Mouse (Mus musculus) T-cell, adult 2 months (primary cell): ENCODE measurements around the gene Nek8.

Experiments used
- DNase-seq: peaks from one replicate; pipeline ENCODE4 v3.0.0; 2022; ENCODE audit warnings: low spot score

Nek8 gene

DNA sequence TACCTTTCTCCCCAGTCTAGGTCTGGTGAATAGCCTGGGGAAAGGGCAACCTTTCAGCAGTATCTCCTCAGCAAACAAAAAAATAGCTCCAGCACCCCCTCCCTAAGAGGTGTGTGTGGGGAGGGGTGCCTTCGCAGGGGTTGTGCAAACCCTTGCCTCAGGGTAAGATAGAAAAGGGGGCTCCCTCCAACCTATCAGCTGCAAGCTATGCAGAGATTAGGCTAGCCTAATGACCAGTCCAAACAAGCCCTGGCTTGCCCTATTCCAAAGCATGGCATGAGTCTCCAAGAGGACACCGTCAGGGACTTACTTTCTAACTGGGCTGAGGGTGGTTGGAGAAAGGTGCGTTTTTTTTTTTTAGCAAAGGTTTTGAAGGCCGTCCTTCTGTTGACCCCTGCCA lies 10.3 kb downstream of the Nek8 start:
- no peak for DNase-seq

GRCm38 (mm10) chr11:78165761-78166109 lies 10.7 kb downstream of the Nek8 start:
- no peak for DNase-seq

DNA sequence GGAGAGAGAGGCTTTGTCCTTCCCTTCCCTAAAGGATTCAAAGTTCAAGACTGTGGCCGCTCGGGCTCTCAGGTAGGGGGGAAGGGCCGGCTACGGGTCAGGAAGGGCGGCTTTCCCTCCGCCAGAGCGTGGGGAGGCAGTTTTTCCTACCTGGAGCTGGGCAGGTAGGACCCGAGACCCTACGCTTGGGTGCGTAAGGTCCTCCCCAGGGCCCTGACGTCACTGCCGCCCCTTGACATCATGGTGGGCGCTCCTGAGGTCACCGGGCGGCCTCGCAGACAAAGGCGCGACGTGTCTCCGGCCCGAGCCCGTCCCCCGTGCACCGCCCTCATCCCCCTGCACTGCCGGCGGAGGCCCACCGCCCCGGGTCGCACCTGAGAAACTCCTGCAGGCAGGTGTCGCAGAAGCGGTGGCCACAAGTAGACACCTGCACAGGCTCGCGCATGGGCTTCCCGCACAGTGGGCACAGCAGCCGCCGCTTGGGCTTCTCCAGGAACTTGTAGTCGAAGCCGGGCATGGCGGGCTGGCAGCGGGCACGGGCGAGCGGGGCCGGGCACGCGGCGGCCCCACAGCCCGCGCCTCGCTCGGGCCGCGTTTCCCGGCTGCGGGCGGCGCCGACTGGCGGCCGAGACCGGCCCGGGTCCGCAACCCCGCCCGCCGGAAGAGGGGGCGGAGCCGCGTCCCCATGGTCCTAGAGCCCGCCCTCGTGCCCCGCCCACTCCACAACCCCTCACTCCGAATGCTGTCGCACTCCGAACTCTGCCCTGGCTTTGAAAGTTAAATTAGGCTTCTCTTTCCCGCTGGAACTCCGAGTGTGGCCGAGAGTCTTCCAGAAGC lies 11.3 kb downstream of the Nek8 start, which contains the start of gene Traf4:
Gene Traf4, minus strand, starts transcription at position 666 of the 837 bp plus-strand sequence.
- peak; percentile 75 for DNase-seq

GRCm38 (mm10) chr11:78164604-78164923 lies 11.9 kb downstream of the Nek8 start:
- DNase-seq: no peak

DNA sequence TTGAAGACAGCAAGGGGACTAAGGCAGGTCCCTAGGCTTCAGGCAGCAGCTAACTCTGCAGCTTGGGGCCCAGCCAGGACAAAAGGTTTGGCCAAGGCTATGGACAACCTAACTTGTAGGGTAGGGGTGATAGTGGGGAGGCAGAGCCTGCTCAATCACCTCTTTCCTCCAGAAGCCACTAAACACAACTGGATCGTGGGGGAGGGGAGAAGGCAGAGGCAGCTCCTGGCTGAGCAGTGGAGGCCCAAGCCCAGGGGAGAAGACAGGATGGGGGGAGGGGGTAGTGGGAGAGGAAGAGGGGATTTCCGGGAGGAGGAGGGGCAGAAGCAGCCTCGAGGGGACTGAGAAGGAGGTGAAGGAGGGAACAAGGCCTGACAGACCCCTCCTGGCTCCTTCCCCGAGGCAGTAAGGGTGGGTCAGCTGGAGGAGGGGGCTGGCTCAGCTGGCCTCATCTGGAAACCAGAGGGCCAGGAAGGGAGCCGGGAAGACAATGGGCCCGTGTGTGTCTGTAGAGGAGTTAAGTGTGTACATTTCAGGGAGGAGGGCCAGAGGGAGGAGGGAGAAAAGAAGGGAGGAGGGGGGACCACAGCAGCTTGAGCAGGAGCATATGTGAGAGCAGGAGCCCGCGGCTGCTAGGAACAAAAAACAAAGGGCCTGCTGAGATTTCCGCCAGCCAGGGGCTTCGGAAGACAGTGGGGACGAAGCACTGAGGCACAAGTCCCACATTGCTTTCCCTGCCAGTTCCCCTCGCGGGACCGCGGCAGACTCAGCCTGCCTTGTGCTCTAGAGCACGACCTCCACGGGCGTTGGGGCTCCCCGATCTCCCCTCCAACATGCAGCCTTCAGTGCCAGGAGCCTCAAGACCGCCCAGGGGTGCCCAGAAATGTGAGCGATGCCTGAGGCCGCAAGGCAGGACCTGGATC lies 12.5 kb downstream of the Nek8 start:
- DNase-seq: peak; percentile 27

GRCm38 (mm10) chr11:78163045-78163444 lies 13.4 kb downstream of the Nek8 start:
- no peak for DNase-seq

DNA sequence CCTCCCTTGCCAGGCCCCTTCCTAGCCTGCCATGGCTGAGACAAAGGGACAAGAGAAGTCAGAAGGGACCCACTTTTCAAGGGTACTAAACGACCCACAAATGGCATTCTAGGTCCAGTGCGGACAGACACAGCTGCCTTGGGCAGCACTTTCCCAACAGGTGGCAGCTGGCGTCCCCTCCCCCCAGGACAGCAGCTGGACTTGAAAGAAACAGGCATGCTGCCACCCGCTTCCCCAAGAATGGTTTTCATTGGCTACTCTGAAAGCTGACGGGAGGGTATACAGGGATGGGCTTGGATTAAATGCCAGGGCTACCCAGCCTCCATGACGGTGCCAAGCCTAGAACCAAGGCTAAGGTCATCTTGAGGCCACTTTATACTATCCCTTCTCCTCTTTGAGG lies 14.0 kb downstream of the Nek8 start:
- no peak for DNase-seq

GRCm38 (mm10) chr11:78161968-78162367 lies 14.5 kb downstream of the Nek8 start:
- no peak for DNase-seq

DNA sequence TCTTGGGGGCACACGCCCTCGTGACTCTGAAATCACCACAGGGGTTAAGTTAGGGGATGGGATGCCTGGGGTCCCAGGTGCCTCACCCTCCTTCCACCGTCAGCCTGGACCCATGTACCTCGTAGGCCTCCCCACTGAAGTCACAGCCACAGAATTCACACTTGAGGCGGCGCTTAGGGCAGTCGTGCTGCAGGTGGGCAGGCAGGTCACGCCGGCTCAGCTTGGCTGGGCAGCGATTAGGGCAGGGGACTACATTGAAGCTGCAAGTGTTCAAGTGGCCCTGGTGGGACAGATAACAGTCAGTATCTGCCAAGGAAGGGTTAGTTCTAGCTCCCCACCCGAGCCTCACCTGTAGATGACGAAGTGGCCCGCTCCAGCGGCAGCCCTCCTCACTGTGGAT lies 15.3 kb downstream of the Nek8 start:
- DNase-seq: no peak

GRCm38 (mm10) chr11:78160675-78161074 lies 15.8 kb downstream of the Nek8 start:
- no peak for DNase-seq

DNA sequence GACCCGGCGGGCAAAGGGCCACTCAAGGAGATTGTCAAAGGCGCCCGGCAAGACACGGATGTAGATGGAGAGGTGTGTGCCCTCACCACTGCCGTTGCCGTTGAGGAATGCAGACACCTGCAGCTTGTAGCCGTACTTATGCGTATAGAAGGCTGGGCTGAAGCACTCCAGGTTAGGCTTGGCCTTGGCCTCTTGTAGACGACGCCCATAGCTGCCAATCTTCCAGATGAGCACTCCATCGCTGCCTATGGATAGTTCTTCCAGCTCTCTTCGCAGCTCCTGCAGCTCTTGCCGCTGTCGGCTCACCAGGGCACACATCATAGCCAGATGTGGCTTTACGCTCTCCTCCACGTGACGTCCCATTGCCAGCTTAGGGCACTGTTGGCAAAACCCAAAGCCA lies 16.3 kb downstream of the Nek8 start:
- no peak for DNase-seq

GRCm38 (mm10) chr11:78159557-78159956 lies 16.9 kb downstream of the Nek8 start:
- DNase-seq: no peak

DNA sequence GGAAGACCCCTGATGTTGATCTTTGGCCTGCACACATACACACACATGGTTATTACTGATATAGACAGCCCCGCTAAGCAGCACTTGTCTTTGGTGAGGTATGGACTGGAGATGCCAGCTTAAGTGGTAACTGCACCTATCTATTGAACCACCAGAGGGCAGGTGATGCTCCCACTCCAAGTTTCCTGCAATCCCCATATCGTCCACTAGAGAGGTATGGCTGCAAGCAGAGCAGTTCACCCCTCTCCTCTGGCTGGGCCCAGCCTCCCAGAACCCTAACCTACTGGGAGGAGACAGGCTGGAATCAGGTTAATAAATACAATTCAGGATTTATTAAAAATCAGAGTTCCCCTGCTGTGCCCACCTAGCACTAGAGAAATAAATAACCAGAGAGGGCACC lies 17.4 kb downstream of the Nek8 start:
- peak; percentile 83 for DNase-seq

DNA sequence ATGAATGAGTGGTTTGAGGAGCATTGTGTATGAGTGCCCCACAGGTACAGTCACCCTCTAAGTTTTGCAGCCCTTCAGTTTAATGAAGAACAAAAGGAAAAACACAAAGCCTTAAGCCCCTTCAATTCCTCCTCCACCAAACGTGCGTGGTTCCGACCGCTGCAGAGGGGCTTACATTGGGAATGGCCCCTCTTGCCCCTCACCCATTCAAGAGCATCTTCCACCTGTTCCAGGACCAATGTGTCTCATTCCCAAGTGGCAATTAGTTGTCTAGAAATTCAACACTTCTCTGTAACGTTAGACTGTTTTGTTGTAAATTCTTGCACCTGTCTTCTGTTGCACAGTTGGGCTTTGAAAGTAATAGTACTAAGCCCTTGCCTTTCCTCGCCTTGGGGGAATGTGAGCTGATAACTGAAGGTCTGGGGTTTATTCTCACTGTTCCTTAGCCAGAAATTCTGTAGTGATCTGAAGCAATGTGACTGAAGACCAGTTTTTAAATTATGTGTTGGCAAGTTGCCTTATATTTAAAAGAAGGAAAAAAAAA lies 20.2 kb downstream of the Nek8 start:
- no peak for DNase-seq

GRCm38 (mm10) chr11:78155674-78156073 lies 20.8 kb downstream of the Nek8 start:
- no peak for DNase-seq

- DNase-seq: no peak
Observed at GRCm38 (mm10) chr11:78153778-78154177, 22.7 kb downstream of the Nek8 start.

DNA sequence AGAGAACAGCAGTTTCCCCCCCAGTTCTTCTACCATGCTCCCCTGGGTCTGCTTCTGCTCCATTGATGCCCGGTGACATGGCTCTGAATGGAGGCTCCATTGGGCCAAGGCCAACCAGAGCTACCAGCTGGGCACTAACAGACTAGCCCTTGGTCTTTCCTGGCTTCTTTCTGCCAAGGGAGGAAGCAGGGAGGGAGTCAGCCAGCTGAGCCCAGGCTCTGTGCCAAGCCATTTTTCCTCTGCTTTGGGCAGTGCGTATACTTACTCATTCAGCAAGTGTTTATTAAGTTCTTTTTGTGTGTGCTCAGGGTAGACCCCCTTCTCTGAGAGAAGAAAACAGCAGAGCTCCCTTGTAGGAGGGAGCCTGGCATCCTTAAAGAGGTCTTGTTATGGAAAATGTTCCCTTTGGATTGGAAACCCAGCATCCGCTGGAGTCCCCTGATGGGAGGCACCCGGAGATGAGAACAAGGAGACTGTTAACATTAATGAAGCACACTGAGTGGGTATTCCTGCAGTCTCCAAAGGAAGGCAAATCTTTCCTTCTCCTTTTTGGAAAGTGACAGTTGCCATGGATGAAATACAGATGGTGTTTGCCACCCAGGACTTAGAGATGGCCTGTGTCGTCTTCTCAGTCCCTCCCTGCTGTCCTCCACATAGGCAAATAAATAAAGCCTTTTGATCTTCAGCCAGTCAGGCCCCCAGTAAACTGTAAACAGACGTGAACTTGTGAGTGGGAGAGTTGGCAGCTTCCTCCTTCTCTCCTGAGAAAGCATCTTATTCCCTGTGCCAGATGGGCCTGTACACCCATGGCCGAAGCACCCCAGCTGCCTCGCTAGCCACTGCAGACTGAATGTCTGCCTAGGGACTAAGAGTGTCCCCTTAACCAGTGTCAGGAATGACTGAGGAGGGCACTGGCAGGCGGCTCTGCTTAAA lies 23.9 kb downstream of the Nek8 start:
- no peak for DNase-seq

DNA sequence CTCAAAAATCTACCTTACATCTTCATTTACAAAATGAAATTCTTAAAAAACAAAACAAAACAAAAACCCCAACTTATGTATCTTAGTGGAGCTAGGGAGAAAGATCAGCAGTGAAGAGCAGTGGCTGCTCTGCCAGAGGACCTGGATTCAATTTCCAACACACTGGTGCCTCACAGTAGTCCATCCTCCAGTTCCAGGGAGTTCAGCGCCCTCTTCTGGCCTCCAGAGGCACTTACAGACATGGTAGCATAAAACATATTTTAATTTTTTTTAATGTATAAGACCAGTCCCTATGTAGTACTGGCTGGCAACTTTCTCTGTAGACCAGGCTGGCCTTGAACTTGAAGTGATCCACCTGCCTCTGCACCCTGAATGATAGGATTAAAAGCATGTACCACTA lies 25.3 kb downstream of the Nek8 start:
- no peak for DNase-seq

DNA sequence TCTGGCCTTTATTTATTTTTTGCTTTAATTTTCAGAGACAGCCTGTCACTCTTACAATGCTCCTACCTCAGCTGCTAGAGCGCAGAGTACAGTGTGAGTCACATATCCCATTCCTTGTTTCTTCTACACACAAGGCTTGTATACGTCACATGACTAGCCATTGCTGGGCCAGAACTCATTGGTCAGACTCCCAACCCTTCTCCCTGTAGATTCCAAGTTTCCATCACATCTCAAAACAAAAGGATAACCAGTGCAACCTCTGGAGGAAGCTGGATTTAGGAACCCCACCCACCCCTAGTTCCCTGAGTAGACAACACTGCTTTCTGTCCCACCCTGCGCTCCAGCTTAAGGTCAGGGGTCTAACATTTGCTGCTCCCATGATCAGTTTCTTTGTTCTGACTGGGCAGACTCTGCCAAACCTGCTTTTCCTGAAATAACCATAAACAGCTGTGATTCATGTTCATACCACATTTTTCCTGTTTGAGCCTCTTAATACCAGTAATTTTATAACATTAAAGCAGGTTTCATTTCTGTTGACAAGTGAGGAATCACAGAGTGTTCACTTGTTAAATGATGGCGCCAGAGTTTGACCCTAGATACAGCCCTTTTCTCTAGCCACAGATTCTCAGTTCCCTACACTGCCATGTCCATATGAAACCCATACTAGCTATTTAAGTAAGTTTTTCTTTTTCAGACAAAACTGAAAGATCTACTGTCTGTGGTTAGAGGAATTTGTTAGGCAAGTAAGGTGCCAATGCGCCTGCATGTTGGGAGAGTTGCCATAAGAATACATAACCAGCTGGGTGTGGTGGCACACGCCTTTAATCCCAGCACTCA lies 29.6 kb downstream of the Nek8 start:
- no peak for DNase-seq

GRCm38 (mm10) chr11:78146168-78146567 lies 30.3 kb downstream of the Nek8 start:
- no peak for DNase-seq

DNA sequence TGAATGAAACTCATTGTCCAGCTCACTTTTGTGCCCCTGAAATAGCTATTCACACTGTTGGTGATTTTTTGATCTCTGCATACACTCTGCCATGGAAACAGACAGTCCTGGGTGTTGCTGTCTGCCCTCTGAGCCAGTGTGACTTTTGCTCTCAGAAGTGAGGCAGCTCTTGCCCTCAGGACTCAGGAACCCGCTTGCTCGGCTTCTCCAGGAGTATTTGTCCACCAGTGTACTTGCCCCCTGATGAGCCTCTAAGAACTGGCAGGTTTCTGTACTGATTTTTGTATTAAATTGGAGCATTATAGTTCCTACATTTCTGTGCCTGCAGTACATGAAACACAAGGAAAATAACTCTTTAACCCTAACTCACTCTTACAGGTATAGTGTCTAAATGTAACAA lies 33.0 kb downstream of the Nek8 start:
- DNase-seq: no peak
